Mouse (Mus musculus): ENCODE measurements around the gene Gpr88. TPM values are rescaled to one million over a fixed set of nuclear protein-coding genes. Genes with fewer than 3 reads are reported as not detected.
"Not testable (repeated sequence)": the region's sequence is repeated elsewhere in the genome, so short reads cannot be mapped to it uniquely, and the experiment has no call there.

Gpr88 gene
- total and polyA plus RNA-seq, 2 experiments from 2014 or later: 0.15 TPM; not detected in 1

- WGBS: 56% methylated on average over 6 of the region's 6 CpGs
- H3K27ac ChIP-seq (ENCODE audit: low read depth): no peak overlapping the region
- no peak for TF ChIP-seq CTCF (IDR thresholded peaks at IDR 0.05; ENCODE audit: low read depth)
- no peak for TF ChIP-seq EP300 (IDR thresholded peaks at IDR 0.05; ENCODE audit: low read depth)
- H3K9me3 ChIP-seq (replicated peaks; ENCODE audit: control insufficient read depth, low read length): no peaks in the 10 kb centered on the region
- DNase-seq (ENCODE audit: low spot score) (no peak), ATAC-seq (ENCODE audit: insufficient read depth, low read depth) (no peak)
- no peaks in the 10 kb centered on the region for H3K27me3 ChIP-seq (ENCODE audit: control insufficient read depth, insufficient read depth, low read length)
- H3K4me3 ChIP-seq (ENCODE audit: low read depth, low read length): no peak overlapping the region
- no peaks in the 10 kb centered on the region for H3K36me3 ChIP-seq (replicated peaks; ENCODE audit: control insufficient read depth, insufficient read depth, low read length)
- H3K4me1 ChIP-seq (ENCODE audit: control insufficient read depth, insufficient read depth): no peaks in the 10 kb centered on the region
- no peak overlapping the region for H3K9ac ChIP-seq (replicated peaks; ENCODE audit: low read depth, low read length)
- H3K4me2 ChIP-seq (ENCODE audit: low read depth, low read length): no peak overlapping the region
Observed at GRCm38 (mm10) chr3:116220980-116221685, 32.2 kb downstream of the Gpr88 start.

- H3K9me3 ChIP-seq (replicated peaks; ENCODE audit: control insufficient read depth, low read length); H3K9ac ChIP-seq (replicated peaks; ENCODE audit: low read depth, low read length); H3K27me3 ChIP-seq (ENCODE audit: control insufficient read depth, insufficient read depth, low read length); H3K36me3 ChIP-seq (replicated peaks; ENCODE audit: control insufficient read depth, insufficient read depth, low read length); H3K4me3 ChIP-seq (ENCODE audit: low read depth, low read length); DNase-seq (ENCODE audit: low spot score); H3K4me2 ChIP-seq (ENCODE audit: low read depth, low read length); H3K27ac ChIP-seq (ENCODE audit: low read depth); ATAC-seq (ENCODE audit: insufficient read depth, low read depth); H3K4me1 ChIP-seq (ENCODE audit: control insufficient read depth, insufficient read depth): not testable (repeated sequence)
- 66% methylated on average over 6 of the region's 6 CpGs for WGBS
Observed at GRCm38 (mm10) chr3:116217398-116217797, 35.9 kb downstream of the Gpr88 start.

GRCm38 (mm10) chr3:116216261-116216660 is 37.0 kb downstream of the Gpr88 start:
- no peak overlapping the region for H3K4me3 ChIP-seq (ENCODE audit: low read depth, low read length)
- no peak overlapping the region for H3K4me2 ChIP-seq (ENCODE audit: low read depth, low read length)
- ATAC-seq (ENCODE audit: insufficient read depth, low read depth): no peak
- no peaks in the 10 kb centered on the region for H3K9me3 ChIP-seq (replicated peaks; ENCODE audit: control insufficient read depth, low read length)
- no peak overlapping the region for H3K27ac ChIP-seq (ENCODE audit: low read depth)
- H3K27me3 ChIP-seq (ENCODE audit: control insufficient read depth, insufficient read depth, low read length): no peaks in the 10 kb centered on the region
- DNase-seq (ENCODE audit: low spot score): no peak
- 67% methylated on average over 1 of the region's 1 CpGs for WGBS
- no peak overlapping the region for H3K9ac ChIP-seq (replicated peaks; ENCODE audit: low read depth, low read length)
- no peaks in the 10 kb centered on the region for H3K4me1 ChIP-seq (ENCODE audit: control insufficient read depth, insufficient read depth)
- TF ChIP-seq CTCF (IDR thresholded peaks at IDR 0.05; ENCODE audit: low read depth): no peak
- no peak for TF ChIP-seq EP300 (IDR thresholded peaks at IDR 0.05; ENCODE audit: low read depth)
- no peaks in the 10 kb centered on the region for H3K36me3 ChIP-seq (replicated peaks; ENCODE audit: control insufficient read depth, insufficient read depth, low read length)

GRCm38 (mm10) chr3:116211639-116212038 is 41.7 kb downstream of the Gpr88 start:
- TF ChIP-seq EP300 (IDR thresholded peaks at IDR 0.05; ENCODE audit: low read depth) (no peak), CTCF (IDR thresholded peaks at IDR 0.05; ENCODE audit: low read depth) (no peak)
- no peak for ATAC-seq (ENCODE audit: insufficient read depth, low read depth)
- no peak overlapping the region for H3K9ac ChIP-seq (replicated peaks; ENCODE audit: low read depth, low read length)
- no peak overlapping the region for H3K4me3 ChIP-seq (ENCODE audit: low read depth, low read length)
- H3K27ac ChIP-seq (ENCODE audit: low read depth): no peak overlapping the region
- 52% methylated on average over 5 of the region's 5 CpGs for WGBS
- H3K4me2 ChIP-seq (ENCODE audit: low read depth, low read length): no peak overlapping the region
- H3K36me3 ChIP-seq (replicated peaks; ENCODE audit: control insufficient read depth, insufficient read depth, low read length): no peaks in the 10 kb centered on the region
- H3K9me3 ChIP-seq (replicated peaks; ENCODE audit: control insufficient read depth, low read length): no peaks in the 10 kb centered on the region
- no peak for DNase-seq (ENCODE audit: low spot score)
- H3K4me1 ChIP-seq (ENCODE audit: control insufficient read depth, insufficient read depth): no peaks in the 10 kb centered on the region
- no peaks in the 10 kb centered on the region for H3K27me3 ChIP-seq (ENCODE audit: control insufficient read depth, insufficient read depth, low read length)

GRCm38 (mm10) chr3:116210720-116211121 is 42.6 kb downstream of the Gpr88 start:
- no peak overlapping the region for H3K4me2 ChIP-seq (ENCODE audit: low read depth, low read length)
- no peaks in the 10 kb centered on the region for H3K9me3 ChIP-seq (replicated peaks; ENCODE audit: control insufficient read depth, low read length)
- WGBS: 65% methylated on average over 8 of the region's 8 CpGs
- no peaks in the 10 kb centered on the region for H3K27me3 ChIP-seq (ENCODE audit: control insufficient read depth, insufficient read depth, low read length)
- TF ChIP-seq CTCF (IDR thresholded peaks at IDR 0.05; ENCODE audit: low read depth) (no peak), EP300 (IDR thresholded peaks at IDR 0.05; ENCODE audit: low read depth) (no peak)
- no peak overlapping the region for H3K9ac ChIP-seq (replicated peaks; ENCODE audit: low read depth, low read length)
- no peak overlapping the region for H3K4me3 ChIP-seq (ENCODE audit: low read depth, low read length)
- no peak overlapping the region for H3K27ac ChIP-seq (ENCODE audit: low read depth)
- DNase-seq (ENCODE audit: low spot score) (no peak), ATAC-seq (ENCODE audit: insufficient read depth, low read depth) (no peak)
- H3K4me1 ChIP-seq (ENCODE audit: control insufficient read depth, insufficient read depth): 0 out of 2 replicates have a peak, but pooled peaks cover under 1% of the 10 kb centered on the region
- no peaks in the 10 kb centered on the region for H3K36me3 ChIP-seq (replicated peaks; ENCODE audit: control insufficient read depth, insufficient read depth, low read length)

GRCm38 (mm10) chr3:116209214-116209613 is 44.1 kb downstream of the Gpr88 start:
- H3K4me1 ChIP-seq (ENCODE audit: control insufficient read depth, insufficient read depth): 0 out of 2 replicates have a peak, but pooled peaks cover 11% of the 10 kb centered on the region
- no peak overlapping the region for H3K27ac ChIP-seq (ENCODE audit: low read depth)
- no peaks in the 10 kb centered on the region for H3K9me3 ChIP-seq (replicated peaks; ENCODE audit: control insufficient read depth, low read length)
- H3K9ac ChIP-seq (replicated peaks; ENCODE audit: low read depth, low read length): no peak overlapping the region
- ATAC-seq (ENCODE audit: insufficient read depth, low read depth) (no peak), DNase-seq (ENCODE audit: low spot score) (no peak)
- TF ChIP-seq EP300 (IDR thresholded peaks at IDR 0.05; ENCODE audit: low read depth) (no peak), CTCF (IDR thresholded peaks at IDR 0.05; ENCODE audit: low read depth) (peak; percentile 57)
- H3K4me3 ChIP-seq (ENCODE audit: low read depth, low read length): no peak overlapping the region
- H3K4me2 ChIP-seq (ENCODE audit: low read depth, low read length): no peak overlapping the region
- no peaks in the 10 kb centered on the region for H3K36me3 ChIP-seq (replicated peaks; ENCODE audit: control insufficient read depth, insufficient read depth, low read length)
- 56% methylated on average over 8 of the region's 8 CpGs for WGBS
- no peaks in the 10 kb centered on the region for H3K27me3 ChIP-seq (ENCODE audit: control insufficient read depth, insufficient read depth, low read length)
